Mouse (Mus musculus) adrenal gland, adult 8-10 months (tissue): ENCODE results near the gene Tmem253. TPM values are rescaled to one million over a fixed set of nuclear protein-coding genes. Genes with fewer than 3 reads are reported as not detected.

ENCODE experiments used
- DNase-seq: peaks from one replicate; pipeline ENCODE4 v3.0.0; 2022
- total RNA-seq, 4 experiments: library from RNA; stranded (reverse); gene quantifications; 2 replicates each; pipeline ENCODE4 v1.2.4; 2022

Tmem253 gene
- 1 to 10 TPM; 1.1 to 2.2 (median 1.6) TPM for total RNA-seq

DNA sequence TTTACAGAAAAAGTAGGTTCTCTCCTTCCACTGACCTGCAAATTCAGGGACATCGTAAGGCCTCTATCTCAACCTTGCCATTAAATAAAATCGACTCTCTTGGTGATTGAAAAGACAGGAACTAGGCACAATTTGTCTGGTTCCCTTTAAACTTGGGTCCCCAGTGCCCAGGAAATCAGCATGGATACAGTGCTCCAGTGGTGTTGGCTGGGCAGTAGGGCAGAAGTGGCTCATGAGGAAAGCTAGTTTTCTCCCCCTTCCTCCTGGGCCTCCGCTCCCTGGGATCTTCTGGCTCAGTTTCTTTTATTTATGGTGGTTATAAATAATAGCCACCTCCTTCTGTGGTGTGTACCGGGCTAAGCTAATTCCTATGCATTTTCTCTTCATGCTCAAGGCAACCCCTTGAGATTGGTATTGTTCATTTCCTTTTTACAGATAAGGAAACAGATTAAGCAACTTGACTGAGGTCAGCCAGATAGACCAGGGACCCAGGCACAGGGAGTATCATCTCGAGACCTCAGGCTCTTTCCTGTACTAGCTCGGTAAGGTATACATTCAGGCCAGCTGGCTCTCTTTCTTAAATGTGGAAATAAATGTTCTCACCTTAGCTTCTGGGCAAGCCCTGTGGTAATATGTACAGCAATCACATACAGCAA, at the start of gene Tmem253:
Gene Tmem253, plus strand, starts transcription at position 214 of the 656 bp plus-strand sequence.
- DNase-seq, result no peak

DNA sequence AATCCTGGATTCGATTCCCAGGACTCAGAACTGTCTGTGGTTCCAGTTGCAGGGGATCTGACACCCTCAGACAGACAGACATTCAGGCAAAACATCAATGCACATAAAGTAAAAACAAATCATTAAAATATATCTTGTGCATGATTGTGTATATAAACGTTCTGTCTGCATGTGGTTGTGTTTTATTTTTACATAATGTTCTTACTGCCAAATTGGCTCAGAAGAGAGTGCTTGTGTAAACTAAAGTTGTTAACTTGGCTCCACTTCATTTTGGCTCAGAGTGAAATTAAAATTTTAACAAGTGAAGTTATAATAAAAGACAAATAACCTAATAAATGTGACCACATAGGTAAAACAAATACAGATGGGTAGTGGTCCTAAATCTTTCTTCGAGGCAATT, 48.1 kb upstream of the Tmem253 start:
- DNase-seq, result no peak

DNA sequence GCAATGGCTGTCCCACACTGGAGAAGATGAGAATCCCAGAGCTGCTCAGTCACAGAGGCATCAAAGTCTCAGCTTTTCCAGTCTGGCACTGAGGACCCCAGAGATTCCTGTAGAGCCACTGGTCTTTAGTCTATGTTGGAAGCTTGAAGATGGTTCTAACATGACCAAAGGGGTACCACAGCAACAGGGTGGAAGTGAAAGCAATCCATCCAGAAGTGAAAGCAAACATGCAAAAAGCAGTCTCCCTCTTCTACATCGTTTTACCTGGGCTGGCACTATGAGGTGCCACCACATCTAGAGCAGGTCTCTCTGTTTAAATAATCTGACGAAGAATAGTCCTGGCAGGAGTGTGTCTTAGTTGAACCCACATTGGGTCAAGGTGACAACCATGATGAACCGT, 36.2 kb upstream of the Tmem253 start:
- DNase-seq, result no peak

GRCm38 (mm10) chr14:51983251-51983650, 32.2 kb upstream of the Tmem253 start:
- DNase-seq, result no peak

DNA sequence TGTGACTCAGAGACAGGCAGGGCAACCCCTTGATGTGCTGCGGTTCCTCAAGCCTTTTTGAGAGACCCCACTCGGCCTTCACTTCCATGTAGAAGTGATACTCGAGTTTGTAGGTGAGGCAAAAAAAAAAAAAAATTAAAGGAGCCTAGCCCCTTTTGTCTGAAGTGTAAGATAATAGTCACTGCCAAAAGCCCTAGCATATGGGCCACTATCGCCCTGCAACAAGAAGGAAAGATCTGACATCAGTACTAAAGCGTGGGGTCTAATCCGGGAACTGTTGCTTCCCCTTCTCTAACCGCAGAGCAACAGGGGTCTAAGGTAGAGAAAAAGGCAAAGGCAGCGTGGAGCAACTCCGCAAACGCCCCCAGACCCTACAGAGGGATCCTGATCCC, 31.6 kb upstream of the Tmem253 start:
- no peak for DNase-seq

DNA sequence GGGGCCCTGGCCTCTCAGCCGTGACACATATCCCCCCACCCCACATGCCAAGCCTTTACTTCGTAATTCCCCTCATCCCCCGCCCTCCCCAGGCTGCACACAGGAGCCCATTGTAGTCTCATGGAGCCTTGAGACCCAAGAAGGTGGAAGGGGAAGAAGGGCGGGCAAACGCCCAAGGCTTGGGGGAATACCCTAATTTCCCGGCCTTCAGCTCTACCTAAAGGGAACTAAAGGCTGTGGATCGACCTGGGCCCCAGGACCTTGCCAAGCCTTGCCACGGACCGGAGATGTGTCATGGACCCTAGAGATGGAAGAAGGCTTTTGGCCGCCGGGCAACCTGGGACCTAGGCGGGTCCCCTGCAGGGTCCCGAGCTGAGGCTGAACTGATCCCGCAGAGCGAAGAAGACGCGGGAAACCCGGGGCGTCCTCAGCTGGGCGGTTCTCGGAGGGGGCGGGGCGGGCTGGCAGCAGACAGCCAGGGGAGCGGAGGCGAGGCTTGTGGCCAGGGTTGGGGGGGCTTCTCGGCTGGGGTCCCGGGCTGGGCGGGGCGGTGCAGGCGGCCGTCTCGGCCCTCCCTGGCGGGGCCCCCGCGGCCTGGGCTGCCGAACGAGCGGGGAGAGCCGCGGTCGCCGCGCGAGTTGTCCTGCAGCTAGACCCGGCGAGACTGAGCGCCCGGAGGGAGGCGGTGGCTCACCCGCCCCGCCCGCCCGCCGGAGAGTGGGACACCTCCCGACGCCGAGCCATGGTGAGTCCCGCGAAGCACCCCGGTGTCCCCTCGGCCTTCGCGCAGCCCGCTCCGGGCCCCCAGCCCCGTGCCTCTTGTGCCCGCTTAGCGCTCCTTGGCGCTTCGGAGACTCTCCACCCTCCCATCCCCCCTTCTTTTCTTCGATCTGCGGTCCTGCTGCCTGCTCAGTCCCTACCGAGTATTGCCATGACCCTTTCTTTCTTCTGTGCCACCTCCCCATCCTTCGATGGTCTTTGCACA, 30.9 kb upstream of the Tmem253 start, which contains the start of gene Arhgef40:
Gene Arhgef40, plus strand, starts transcription at position 473 of the 985 bp plus-strand sequence.
- DNase-seq, result no peak

DNA sequence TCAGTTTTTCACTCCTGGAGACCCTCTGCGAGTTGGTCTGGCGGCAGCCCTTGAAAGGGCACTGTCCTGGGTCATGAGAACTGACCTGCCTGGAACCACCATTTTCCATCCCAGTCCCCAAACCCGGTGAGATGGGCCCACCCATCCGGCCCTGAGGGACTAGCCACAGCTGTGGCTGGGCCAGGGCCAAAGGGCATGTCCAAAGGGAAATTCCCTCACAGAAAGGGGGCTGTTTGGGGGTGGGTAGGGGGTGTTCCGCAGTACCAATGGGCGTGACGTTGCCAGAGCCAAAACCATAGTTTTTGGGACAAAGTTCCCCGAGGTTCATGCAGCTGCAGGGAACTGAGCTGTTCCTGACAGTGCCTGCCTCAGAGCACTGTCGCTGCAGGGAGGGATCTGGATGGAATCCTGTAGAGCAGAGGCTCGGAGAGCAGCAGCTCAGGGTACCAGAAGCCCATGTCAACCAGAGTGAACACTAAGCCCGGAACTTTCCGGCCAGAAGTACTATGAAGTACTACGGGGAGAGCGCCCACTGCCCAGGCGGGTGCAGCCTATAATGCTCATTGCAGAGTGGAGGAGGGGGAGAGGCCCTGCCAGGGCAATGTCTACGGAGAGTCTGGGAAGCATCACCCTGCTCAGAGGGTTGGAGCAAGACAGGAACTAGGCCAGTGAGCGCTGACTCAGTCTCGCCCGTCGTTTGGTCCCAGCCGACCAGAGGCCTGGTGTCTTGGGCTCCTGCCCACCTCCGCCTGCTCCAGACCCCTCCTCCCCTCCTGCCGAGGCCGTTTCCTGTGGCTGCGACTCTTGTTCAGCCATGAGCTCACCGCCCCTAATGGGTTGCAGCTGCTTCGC, 29.9 kb upstream of the Tmem253 start:
- DNase-seq, result peak; percentile 74

DNA sequence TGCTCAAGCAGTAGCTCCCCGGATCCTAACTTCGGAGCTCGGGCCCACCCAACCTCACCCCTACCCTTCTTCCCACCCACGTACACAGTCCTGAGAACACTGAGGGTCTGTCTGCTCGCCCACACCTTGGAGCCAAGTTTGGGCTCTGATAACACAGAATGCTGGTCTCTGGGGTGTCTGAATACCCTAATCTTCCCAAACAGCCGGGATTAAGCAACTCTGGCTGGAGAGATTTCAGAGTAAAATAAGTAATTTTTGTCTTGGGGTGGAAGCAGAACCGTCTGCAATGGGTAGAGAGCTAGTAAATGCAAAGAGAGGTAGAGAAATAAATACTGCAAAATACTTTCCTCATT, 29.3 kb upstream of the Tmem253 start:
- no peak for DNase-seq

- DNase-seq, result no peak
Observed at GRCm38 (mm10) chr14:51987177-51987576, 28.3 kb upstream of the Tmem253 start.

- no peak for DNase-seq
Observed at GRCm38 (mm10) chr14:51988731-51989130, 26.7 kb upstream of the Tmem253 start.

GRCm38 (mm10) chr14:51989461-51989970, 25.9 kb upstream of the Tmem253 start:
- DNase-seq, result no peak

DNA sequence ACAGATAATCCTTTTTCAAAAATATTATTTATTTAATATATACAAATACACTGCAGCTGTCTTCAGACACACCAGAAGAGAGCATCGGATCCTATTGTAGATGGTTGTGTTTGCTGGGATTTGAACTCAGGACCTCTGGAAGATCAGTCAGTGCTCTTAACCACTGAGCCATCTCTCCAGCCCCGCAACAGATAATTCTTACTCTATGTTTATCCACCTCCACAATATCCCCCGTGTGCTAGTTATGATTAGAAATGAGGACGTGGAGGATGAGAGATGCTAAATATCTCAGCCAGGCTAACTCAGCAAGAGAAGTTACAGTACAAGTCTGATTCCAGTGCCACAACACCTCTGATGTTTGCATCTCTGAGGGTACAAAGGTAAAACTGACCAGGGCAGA, 21.0 kb upstream of the Tmem253 start:
- DNase-seq, result no peak

- DNase-seq, result no peak
Observed at GRCm38 (mm10) chr14:51995219-51995871, 20.1 kb upstream of the Tmem253 start.

DNA sequence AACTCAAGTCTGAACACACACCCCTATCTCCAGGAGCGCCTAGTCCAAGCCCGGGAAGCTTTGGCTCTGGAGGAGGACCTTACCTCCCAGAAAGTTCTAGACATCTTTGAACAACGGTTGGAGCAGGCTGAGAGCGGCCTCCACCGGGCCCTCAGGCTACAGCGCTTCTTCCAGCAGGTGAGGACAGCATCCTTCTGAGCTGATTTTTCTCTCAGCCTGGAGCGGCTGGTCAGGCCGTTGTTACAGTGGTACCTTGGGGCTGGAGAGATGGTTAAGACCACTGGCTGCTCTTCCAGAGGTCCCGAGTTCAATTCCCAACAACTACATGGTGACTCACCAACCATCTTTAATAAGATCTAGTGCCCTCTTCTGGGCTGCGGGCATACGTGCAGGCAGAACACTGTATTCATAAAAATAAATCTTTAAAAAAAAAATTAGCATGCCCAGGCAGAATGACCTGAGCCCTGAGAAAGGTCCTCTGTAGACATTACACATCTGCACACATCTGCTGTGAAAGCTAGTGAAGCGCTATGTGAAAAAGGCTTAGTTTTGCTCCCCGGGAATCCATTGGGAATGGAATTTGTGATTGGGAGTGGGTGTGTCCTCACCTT, 19.1 kb upstream of the Tmem253 start:
- DNase-seq, result no peak

DNA sequence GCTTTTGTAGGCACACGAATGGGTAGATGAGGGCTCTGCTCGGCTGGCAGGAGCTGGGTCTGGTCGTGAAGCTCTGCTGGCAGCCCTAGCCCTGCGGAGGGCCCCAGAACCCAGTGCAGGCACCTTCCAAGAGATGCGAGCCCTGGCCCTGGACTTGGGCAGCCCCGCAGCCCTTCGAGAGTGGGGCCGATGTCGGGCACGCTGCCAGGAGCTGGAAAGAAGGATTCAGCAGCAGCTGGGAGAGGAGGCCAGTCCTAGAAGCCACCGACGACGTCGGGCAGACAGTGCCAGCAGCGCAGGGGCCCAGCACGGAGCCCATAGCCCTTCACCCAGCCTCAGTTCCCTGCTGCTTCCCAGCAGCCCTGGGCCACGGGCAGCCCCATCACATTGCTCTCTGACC, 18.6 kb upstream of the Tmem253 start:
- no peak for DNase-seq

DNA sequence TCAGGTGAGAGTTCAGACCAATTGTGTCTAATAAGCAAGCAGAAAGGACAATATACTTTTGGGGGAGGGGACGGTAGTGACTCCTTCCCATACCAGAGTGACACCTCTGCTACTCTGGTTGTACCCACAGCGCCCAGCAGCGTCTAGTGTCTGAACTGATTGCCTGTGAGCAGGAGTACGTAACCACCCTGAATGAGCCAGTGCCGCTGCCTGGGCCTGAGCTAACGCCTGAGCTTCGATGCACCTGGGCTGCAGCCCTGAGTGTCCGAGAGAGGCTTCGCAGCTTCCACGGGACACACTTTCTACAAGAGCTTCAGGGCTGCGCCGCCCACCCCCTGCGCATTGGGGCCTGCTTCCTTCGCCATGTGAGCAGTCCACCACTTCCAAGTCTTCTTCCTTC, 18.0 kb upstream of the Tmem253 start:
- no peak for DNase-seq

- DNase-seq, result no peak
Observed at GRCm38 (mm10) chr14:52003981-52004495, 11.4 kb upstream of the Tmem253 start.

- no peak for DNase-seq
Observed at GRCm38 (mm10) chr14:52005141-52005540, 10.3 kb upstream of the Tmem253 start.

DNA sequence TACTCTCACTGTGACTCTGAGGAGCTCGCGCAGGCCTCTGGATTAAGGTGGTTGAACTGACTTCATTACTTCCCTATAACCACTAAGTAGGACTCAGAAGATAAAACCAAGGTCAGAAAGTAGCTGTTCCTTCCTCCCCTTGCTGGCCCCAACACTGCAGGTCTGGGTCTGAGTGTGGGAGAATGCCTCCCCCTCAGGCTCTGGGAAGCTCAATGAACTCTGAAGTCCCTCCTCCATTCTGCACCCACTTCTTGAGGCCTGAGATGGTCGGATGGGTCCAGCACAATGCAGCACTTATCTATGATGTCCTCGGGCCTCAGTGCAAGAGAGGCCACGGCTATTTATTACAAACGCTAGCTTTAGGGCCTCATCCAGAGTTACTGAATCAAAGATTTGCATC, 9.8 kb upstream of the Tmem253 start:
- DNase-seq, result no peak

GRCm38 (mm10) chr14:52006241-52006640, 9.2 kb upstream of the Tmem253 start:
- DNase-seq, result no peak

DNA sequence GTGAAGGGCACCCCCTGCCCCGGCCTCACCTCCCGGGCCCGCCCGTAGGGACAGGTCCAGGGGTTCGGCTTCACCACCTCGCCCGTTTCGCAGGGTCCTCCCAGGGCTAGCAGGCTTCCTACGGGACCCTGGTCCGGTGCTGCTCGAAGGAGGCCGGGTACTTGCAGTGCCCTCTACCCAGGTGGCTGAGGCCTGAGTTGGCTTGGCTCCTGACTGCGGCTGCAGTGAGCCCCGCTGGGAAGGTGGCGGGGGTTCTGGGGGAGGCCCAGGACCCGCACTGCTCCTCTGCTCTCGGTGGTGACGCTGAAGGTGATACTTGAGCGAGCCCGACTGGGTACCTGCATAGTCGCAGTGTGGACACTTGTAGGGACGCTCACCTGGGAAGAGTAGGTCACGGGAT, 8.7 kb upstream of the Tmem253 start:
- no peak for DNase-seq
